Mouse (Mus musculus): ENCODE measurements around the gene Rpl18a. TPM values are rescaled to one million over a fixed set of nuclear protein-coding genes. Genes with fewer than 3 reads are reported as not detected.

The Rpl18a gene
- total and polyA plus RNA-seq, 3 experiments = 1,575 to 12,197 (median 5,482) TPM

- H3K4me1 ChIP-seq (ENCODE audit: insufficient read depth, low read depth, low read length) = peaks cover 65% of the 10 kb centered on the region
- H3K27me3 ChIP-seq (ENCODE audit: insufficient read depth, low read length) = peaks cover 40% of the 10 kb centered on the region
- no peak for ATAC-seq (ENCODE audit: extremely low read depth, insufficient number of reproducible peaks, low FRiP score, poor library complexity, severe bottlenecking)
- H3K9me3 ChIP-seq (replicated peaks) = no peaks in the 10 kb centered on the region
- H3K4me3 ChIP-seq (ENCODE audit: low read depth, low read length) = peak overlapping the region; percentile 75; the same call in 1 of the 2 replicates
- H3K36me3 ChIP-seq (replicated peaks) = peaks cover 41% of the 10 kb centered on the region
- DNase-seq (ENCODE audit: low spot score) = no peak
- TF ChIP-seq CTCF (IDR thresholded peaks at IDR 0.05; ENCODE audit: low read depth, low read length) (no peak), GATA2 (IDR thresholded peaks at IDR 0.05; ENCODE audit: borderline replicate concordance, low read depth, low read length) (no peak), POLR2AphosphoS5 (IDR thresholded peaks at IDR 0.05; ENCODE audit: insufficient replicate concordance, low read depth, low read length) (no peak), TAL1 (conservative IDR thresholded peaks at IDR 0.05; ENCODE audit: low read depth, low read length) (no peak), GATA1 (IDR thresholded peaks at IDR 0.05; ENCODE audit: borderline replicate concordance, low read length) (no peak)
Measured at GRCm38 (mm10) chr8:70866001-70866520, 31.2 kb downstream of the Rpl18a start.

- TF ChIP-seq GATA2 (IDR thresholded peaks at IDR 0.05; ENCODE audit: borderline replicate concordance, low read depth, low read length) (no peak), CTCF (IDR thresholded peaks at IDR 0.05; ENCODE audit: low read depth, low read length) (no peak), GATA1 (IDR thresholded peaks at IDR 0.05; ENCODE audit: borderline replicate concordance, low read length) (no peak), TAL1 (conservative IDR thresholded peaks at IDR 0.05; ENCODE audit: low read depth, low read length) (no peak), POLR2AphosphoS5 (IDR thresholded peaks at IDR 0.05; ENCODE audit: insufficient replicate concordance, low read depth, low read length) (no peak)
- ATAC-seq (ENCODE audit: extremely low read depth, insufficient number of reproducible peaks, low FRiP score, poor library complexity, severe bottlenecking) (peak; percentile 77), DNase-seq (ENCODE audit: low spot score) (peak; percentile 93)
- Histone ChIP-seq H3K4me3 (ENCODE audit: low read depth, low read length) (peak overlapping the region; percentile 75), H3K27me3 (ENCODE audit: insufficient read depth, low read length) (peaks cover 40% of the 10 kb centered on the region), H3K4me1 (ENCODE audit: insufficient read depth, low read depth, low read length) (peaks cover 61% of the 10 kb centered on the region), H3K9me3 (replicated peaks) (no peaks in the 10 kb centered on the region), H3K36me3 (replicated peaks) (peaks cover 36% of the 10 kb centered on the region)
Measured at GRCm38 (mm10) chr8:70865350-70866000, 31.7 kb downstream of the Rpl18a start.

- TF ChIP-seq CTCF (IDR thresholded peaks at IDR 0.05; ENCODE audit: low read depth, low read length) = no peak
- TF ChIP-seq GATA1 (IDR thresholded peaks at IDR 0.05; ENCODE audit: borderline replicate concordance, low read length) = no peak
- TF ChIP-seq GATA2 (IDR thresholded peaks at IDR 0.05; ENCODE audit: borderline replicate concordance, low read depth, low read length) = no peak
- TF ChIP-seq TAL1 (conservative IDR thresholded peaks at IDR 0.05; ENCODE audit: low read depth, low read length) = no peak
- TF ChIP-seq POLR2AphosphoS5 (IDR thresholded peaks at IDR 0.05; ENCODE audit: insufficient replicate concordance, low read depth, low read length) = no peak
- peaks cover 31% of the 10 kb centered on the region for H3K36me3 ChIP-seq (replicated peaks)
- H3K27me3 ChIP-seq (ENCODE audit: insufficient read depth, low read length) = peaks cover 40% of the 10 kb centered on the region
- ATAC-seq (ENCODE audit: extremely low read depth, insufficient number of reproducible peaks, low FRiP score, poor library complexity, severe bottlenecking) (no peak), DNase-seq (ENCODE audit: low spot score) (no peak)
- peaks cover 58% of the 10 kb centered on the region for H3K4me1 ChIP-seq (ENCODE audit: insufficient read depth, low read depth, low read length)
- peak overlapping the region; percentile 75 for H3K4me3 ChIP-seq (ENCODE audit: low read depth, low read length)
- H3K9me3 ChIP-seq (replicated peaks) = no peaks in the 10 kb centered on the region
Measured at GRCm38 (mm10) chr8:70864712-70865221, 32.4 kb downstream of the Rpl18a start.

GRCm38 (mm10) chr8:70863956-70864711 lies 33.1 kb downstream of the Rpl18a start:
- DNase-seq (ENCODE audit: low spot score) = no peak
- TF ChIP-seq TAL1 (conservative IDR thresholded peaks at IDR 0.05; ENCODE audit: low read depth, low read length) = no peak
- no peak for TF ChIP-seq CTCF (IDR thresholded peaks at IDR 0.05; ENCODE audit: low read depth, low read length)
- no peak for TF ChIP-seq GATA1 (IDR thresholded peaks at IDR 0.05; ENCODE audit: borderline replicate concordance, low read length)
- TF ChIP-seq POLR2AphosphoS5 (IDR thresholded peaks at IDR 0.05; ENCODE audit: insufficient replicate concordance, low read depth, low read length) = no peak
- TF ChIP-seq GATA2 (IDR thresholded peaks at IDR 0.05; ENCODE audit: borderline replicate concordance, low read depth, low read length) = no peak

GRCm38 (mm10) chr8:70862824-70863641 lies 34.2 kb downstream of the Rpl18a start, which contains the start of gene Kcnn1:
Gene Kcnn1 (minus strand): TSS chr8:70863258.
- ATAC-seq (ENCODE audit: extremely low read depth, insufficient number of reproducible peaks, low FRiP score, poor library complexity, severe bottlenecking) (no peak), DNase-seq (ENCODE audit: low spot score) (no peak)
- TF ChIP-seq TAL1 (conservative IDR thresholded peaks at IDR 0.05; ENCODE audit: low read depth, low read length) (no peak), GATA1 (IDR thresholded peaks at IDR 0.05; ENCODE audit: borderline replicate concordance, low read length) (no peak), POLR2AphosphoS5 (IDR thresholded peaks at IDR 0.05; ENCODE audit: insufficient replicate concordance, low read depth, low read length) (no peak), GATA2 (IDR thresholded peaks at IDR 0.05; ENCODE audit: borderline replicate concordance, low read depth, low read length) (no peak), CTCF (IDR thresholded peaks at IDR 0.05; ENCODE audit: low read depth, low read length) (no peak)
- Histone ChIP-seq H3K27me3 (ENCODE audit: insufficient read depth, low read length) (peaks cover 49% of the 10 kb centered on the region), H3K9me3 (replicated peaks) (no peaks in the 10 kb centered on the region), H3K36me3 (replicated peaks) (peaks cover 14% of the 10 kb centered on the region), H3K4me3 (ENCODE audit: low read depth, low read length) (peak within 1 kb of the TSS; percentile 59; the same call in 1 of the 2 replicates), H3K4me1 (ENCODE audit: insufficient read depth, low read depth, low read length) (peaks cover 49% of the 10 kb centered on the region)

More at GRCm38 (mm10) chr8:70863956-70864711, 33.1 kb downstream of the Rpl18a start:
- ATAC-seq (ENCODE audit: extremely low read depth, insufficient number of reproducible peaks, low FRiP score, poor library complexity, severe bottlenecking) = no peak
- Histone ChIP-seq H3K4me1 (ENCODE audit: insufficient read depth, low read depth, low read length) (peaks cover 52% of the 10 kb centered on the region), H3K4me3 (ENCODE audit: low read depth, low read length) (peak overlapping the region; percentile 75; the same call in 1 of the 2 replicates), H3K36me3 (replicated peaks) (peaks cover 25% of the 10 kb centered on the region), H3K9me3 (replicated peaks) (no peaks in the 10 kb centered on the region), H3K27me3 (ENCODE audit: insufficient read depth, low read length) (peaks cover 45% of the 10 kb centered on the region)

Data from G1E (cell line).